Mouse (Mus musculus): ENCODE data around the gene Large1. TPM values are rescaled to one million over a fixed set of nuclear protein-coding genes. Genes with fewer than 3 reads are reported as not detected.

Gene Large1
- polyA plus RNA-seq, 1 experiment, result 2.1 TPM

DNA sequence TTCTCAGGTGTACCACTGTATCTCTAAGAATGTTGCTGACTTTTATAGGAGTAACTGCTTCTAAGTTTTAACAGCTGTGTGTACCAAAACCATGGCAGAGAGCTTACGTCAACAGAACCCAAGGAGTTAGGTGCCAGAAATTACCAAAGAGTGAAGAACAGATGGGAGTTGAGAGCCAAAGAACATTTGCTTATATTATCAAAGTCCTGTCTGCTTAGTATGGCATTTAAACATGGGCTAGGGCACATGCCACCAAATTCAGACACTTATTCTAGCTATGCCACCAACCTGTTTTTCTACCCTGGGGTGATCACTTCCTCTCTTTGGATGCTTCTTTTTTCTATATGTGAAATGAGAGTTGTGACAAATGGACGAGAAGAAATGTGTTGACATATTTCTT is 479.9 kb downstream of the Large1 start:
- DNase-seq (ENCODE audit: low read depth in 1 of 2, low spot score in 2 of 2), result no peak
- no peak overlapping the region for H3K4me3 ChIP-seq (ENCODE audit: extremely low read depth, insufficient read depth, insufficient read length)
- 87% methylated on average over 2 of the region's 2 CpGs for WGBS
- H3K36me3 ChIP-seq (ENCODE audit: control insufficient read depth, insufficient read depth, low read length), result no peaks in the 10 kb centered on the region
- H3K27ac ChIP-seq (ENCODE audit: insufficient read depth, low read length), result no peak overlapping the region
- no peaks in the 10 kb centered on the region for H3K4me1 ChIP-seq (ENCODE audit: control insufficient read depth, insufficient read depth, insufficient read length)
- H3K27me3 ChIP-seq (ENCODE audit: control insufficient read depth, insufficient read depth, low read length), result no peaks in the 10 kb centered on the region
- no peak for TF ChIP-seq POLR2A (IDR thresholded peaks at IDR 0.05; ENCODE audit: low read depth, low read length)
- no peak for TF ChIP-seq CTCF (IDR thresholded peaks at IDR 0.05; ENCODE audit: extremely low read depth, insufficient read depth, insufficient read length, insufficient replicate concordance)

DNA sequence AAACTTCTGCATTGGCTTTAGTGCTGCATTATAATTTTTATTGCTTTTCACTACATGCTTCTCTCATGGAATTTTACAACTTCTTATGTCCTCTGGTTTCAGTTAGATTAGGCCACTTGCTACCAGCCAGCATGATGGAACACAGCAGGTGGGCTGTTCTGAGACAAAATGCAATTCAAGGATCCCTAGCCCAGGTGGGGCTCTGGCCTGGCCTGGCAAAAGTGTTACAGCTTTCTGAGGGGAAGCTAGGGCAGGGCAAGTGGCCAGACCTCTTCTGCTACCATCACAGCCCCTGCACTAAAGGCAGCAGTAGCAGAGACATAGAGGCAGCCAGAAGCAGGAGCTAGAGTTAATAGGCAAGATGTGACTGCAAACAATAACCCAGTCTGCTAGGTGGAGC is 506.5 kb downstream of the Large1 start:
- Histone ChIP-seq H3K36me3 (ENCODE audit: control insufficient read depth, insufficient read depth, low read length) (no peaks in the 10 kb centered on the region), H3K4me1 (ENCODE audit: control insufficient read depth, insufficient read depth, insufficient read length) (no peaks in the 10 kb centered on the region), H3K27ac (ENCODE audit: insufficient read depth, low read length) (no peak overlapping the region), H3K4me3 (ENCODE audit: extremely low read depth, insufficient read depth, insufficient read length) (no peak overlapping the region), H3K27me3 (ENCODE audit: control insufficient read depth, insufficient read depth, low read length) (no peaks in the 10 kb centered on the region)
- DNase-seq (ENCODE audit: low read depth in 1 of 2, low spot score in 2 of 2), result no peak
- TF ChIP-seq CTCF (IDR thresholded peaks at IDR 0.05; ENCODE audit: extremely low read depth, insufficient read depth, insufficient read length, insufficient replicate concordance) (no peak), POLR2A (IDR thresholded peaks at IDR 0.05; ENCODE audit: low read depth, low read length) (no peak)

DNA sequence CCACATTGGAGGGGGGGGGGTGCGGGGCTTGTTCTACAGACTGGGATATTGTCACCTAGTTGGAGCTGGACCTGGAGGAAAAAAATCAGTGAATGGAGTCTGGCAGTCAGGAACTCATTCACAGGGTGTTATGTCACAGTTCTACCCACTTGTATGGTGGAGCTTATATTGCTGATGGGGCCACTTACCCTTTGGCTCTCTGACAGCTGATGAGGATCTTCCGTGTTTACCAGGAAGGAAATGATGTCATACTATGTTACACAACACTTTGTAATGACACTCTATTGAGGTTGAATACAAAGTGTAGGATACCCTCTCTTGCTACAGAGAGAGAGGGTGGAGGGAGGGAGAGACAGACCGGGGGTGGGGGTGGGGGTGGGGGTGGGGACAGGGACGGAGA is 517.5 kb downstream of the Large1 start:
- TF ChIP-seq CTCF (IDR thresholded peaks at IDR 0.05; ENCODE audit: extremely low read depth, insufficient read depth, insufficient read length, insufficient replicate concordance) (no peak), POLR2A (IDR thresholded peaks at IDR 0.05; ENCODE audit: low read depth, low read length) (no peak)
- no peaks in the 10 kb centered on the region for H3K27me3 ChIP-seq (ENCODE audit: control insufficient read depth, insufficient read depth, low read length)
- H3K27ac ChIP-seq (ENCODE audit: insufficient read depth, low read length), result no peak overlapping the region
- no peaks in the 10 kb centered on the region for H3K36me3 ChIP-seq (ENCODE audit: control insufficient read depth, insufficient read depth, low read length)
- 67% methylated on average over 4 of the region's 4 CpGs for WGBS
- no peak overlapping the region for H3K4me3 ChIP-seq (ENCODE audit: extremely low read depth, insufficient read depth, insufficient read length)
- no peaks in the 10 kb centered on the region for H3K4me1 ChIP-seq (ENCODE audit: control insufficient read depth, insufficient read depth, insufficient read length)
- no peak for DNase-seq (ENCODE audit: low read depth in 1 of 2, low spot score in 2 of 2)

DNA sequence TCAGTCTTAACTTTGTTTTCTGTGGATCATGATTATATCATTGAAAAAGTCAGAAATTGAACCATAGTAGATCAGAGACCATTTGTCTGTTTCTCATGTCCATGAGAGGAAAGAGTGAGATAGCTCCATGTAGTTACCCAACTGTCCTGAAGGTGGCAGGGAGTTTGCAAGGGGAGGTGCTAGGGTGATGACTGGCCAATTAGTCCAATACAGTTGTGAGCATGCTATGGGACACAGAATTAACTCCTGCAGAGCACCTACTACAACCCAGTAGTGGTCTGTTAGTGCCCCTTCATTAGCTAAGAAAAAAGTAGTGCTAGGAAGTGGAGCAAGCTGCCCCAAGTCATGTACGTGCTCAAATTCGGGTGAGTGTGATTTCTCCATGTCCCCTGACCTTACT is 520.2 kb downstream of the Large1 start:
- no peaks in the 10 kb centered on the region for H3K4me1 ChIP-seq (ENCODE audit: control insufficient read depth, insufficient read depth, insufficient read length)
- TF ChIP-seq CTCF (IDR thresholded peaks at IDR 0.05; ENCODE audit: extremely low read depth, insufficient read depth, insufficient read length, insufficient replicate concordance), result no peak
- TF ChIP-seq POLR2A (IDR thresholded peaks at IDR 0.05; ENCODE audit: low read depth, low read length), result no peak
- no peaks in the 10 kb centered on the region for H3K27me3 ChIP-seq (ENCODE audit: control insufficient read depth, insufficient read depth, low read length)
- DNase-seq (ENCODE audit: low read depth in 1 of 2, low spot score in 2 of 2), result no peak
- H3K27ac ChIP-seq (ENCODE audit: insufficient read depth, low read length), result no peak overlapping the region
- WGBS, result 90% methylated on average over 2 of the region's 2 CpGs
- H3K36me3 ChIP-seq (ENCODE audit: control insufficient read depth, insufficient read depth, low read length), result no peaks in the 10 kb centered on the region
- H3K4me3 ChIP-seq (ENCODE audit: extremely low read depth, insufficient read depth, insufficient read length), result no peak overlapping the region

DNA sequence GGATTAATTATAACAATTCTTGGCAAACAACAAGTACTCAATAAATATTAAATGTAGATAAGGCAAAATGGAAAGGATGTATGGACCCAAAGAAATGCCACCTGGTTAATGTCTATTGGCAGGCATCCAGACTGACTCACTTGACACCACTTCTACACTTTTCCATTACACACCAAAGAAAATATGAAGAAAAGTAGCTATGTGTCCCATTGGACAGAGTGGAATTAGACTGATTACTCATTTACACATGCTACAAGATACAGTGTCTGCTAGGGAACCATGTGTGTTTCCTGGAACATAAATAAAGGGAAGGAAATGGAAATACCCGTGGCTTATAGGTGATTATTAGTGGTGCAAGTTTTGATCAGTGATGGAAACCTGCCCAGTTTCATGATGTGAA is 521.0 kb downstream of the Large1 start:
- Histone ChIP-seq H3K4me1 (ENCODE audit: control insufficient read depth, insufficient read depth, insufficient read length) (no peaks in the 10 kb centered on the region), H3K27ac (ENCODE audit: insufficient read depth, low read length) (no peak overlapping the region), H3K36me3 (ENCODE audit: control insufficient read depth, insufficient read depth, low read length) (no peaks in the 10 kb centered on the region), H3K4me3 (ENCODE audit: extremely low read depth, insufficient read depth, insufficient read length) (no peak overlapping the region), H3K27me3 (ENCODE audit: control insufficient read depth, insufficient read depth, low read length) (no peaks in the 10 kb centered on the region)
- WGBS, result 28% methylated on average over 1 of the region's 1 CpGs
- no peak for TF ChIP-seq CTCF (IDR thresholded peaks at IDR 0.05; ENCODE audit: extremely low read depth, insufficient read depth, insufficient read length, insufficient replicate concordance)
- no peak for TF ChIP-seq POLR2A (IDR thresholded peaks at IDR 0.05; ENCODE audit: low read depth, low read length)
- no peak for DNase-seq (ENCODE audit: low read depth in 1 of 2, low spot score in 2 of 2)

DNA sequence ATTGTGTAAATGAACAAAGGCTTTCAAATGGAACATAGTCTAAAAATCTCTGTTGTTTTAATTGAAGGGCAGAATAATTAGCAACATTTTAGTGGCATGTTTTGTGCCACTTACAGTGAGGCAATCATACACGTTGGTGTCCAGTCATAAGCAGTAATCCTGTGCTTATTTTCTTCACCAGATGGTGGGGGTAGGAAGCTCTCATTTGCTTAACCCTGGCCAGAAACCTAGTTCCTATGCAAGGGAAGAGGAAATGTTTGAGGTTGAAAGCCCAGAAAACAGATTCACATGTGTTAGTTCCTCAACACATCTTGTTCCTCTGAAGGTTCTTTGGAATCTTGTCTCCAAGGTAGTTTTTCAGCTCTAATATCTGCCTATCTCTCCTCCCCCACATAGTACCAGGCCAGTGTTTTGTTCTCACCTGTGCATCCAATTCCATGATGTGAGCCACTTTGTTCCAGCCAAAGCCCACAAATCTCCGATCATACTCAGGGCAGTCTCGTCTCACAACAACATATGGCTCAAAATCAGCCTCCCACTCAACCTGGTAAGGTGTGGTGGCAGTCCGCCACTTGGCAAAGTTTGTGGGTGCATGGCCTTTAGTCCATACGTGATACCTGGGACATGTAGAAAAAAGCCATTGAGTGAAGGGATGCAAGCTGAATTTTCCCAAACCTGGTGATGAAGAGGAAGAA is 535.5 kb downstream of the Large1 start:
- TF ChIP-seq POLR2A (IDR thresholded peaks at IDR 0.05; ENCODE audit: low read depth, low read length), result no peak
- TF ChIP-seq CTCF (IDR thresholded peaks at IDR 0.05; ENCODE audit: extremely low read depth, insufficient read depth, insufficient read length, insufficient replicate concordance), result no peak

DNA sequence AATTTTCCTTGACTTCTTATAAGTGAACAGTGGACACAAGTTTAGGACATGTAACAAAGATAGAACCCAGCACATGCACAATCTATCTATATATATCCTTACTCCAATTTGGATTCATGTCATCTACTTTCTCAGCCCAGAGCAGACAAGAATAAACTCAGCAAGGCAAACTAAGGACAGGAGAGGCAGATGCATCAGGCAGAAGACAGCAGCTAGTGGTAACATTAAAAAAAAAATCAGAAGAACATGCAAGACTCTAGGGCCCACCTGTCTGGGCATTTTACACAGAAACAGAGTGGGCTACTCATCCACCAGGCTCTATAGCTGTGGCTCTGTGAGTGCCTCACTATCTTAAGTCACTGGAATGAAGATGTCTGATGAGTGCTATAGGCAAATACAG is 536.7 kb downstream of the Large1 start:
- no peak overlapping the region for H3K4me3 ChIP-seq (ENCODE audit: extremely low read depth, insufficient read depth, insufficient read length)
- H3K27ac ChIP-seq (ENCODE audit: insufficient read depth, low read length), result no peak overlapping the region
- no peaks in the 10 kb centered on the region for H3K36me3 ChIP-seq (ENCODE audit: control insufficient read depth, insufficient read depth, low read length)
- no peaks in the 10 kb centered on the region for H3K4me1 ChIP-seq (ENCODE audit: control insufficient read depth, insufficient read depth, insufficient read length)
- TF ChIP-seq POLR2A (IDR thresholded peaks at IDR 0.05; ENCODE audit: low read depth, low read length) (no peak), CTCF (IDR thresholded peaks at IDR 0.05; ENCODE audit: extremely low read depth, insufficient read depth, insufficient read length, insufficient replicate concordance) (no peak)
- H3K27me3 ChIP-seq (ENCODE audit: control insufficient read depth, insufficient read depth, low read length), result no peaks in the 10 kb centered on the region
- DNase-seq (ENCODE audit: low read depth in 1 of 2, low spot score in 2 of 2), result no peak

More for the DNA sequence above, 535.5 kb downstream of the Large1 start:
- no peaks in the 10 kb centered on the region for H3K36me3 ChIP-seq (ENCODE audit: control insufficient read depth, insufficient read depth, low read length)
- no peaks in the 10 kb centered on the region for H3K27me3 ChIP-seq (ENCODE audit: control insufficient read depth, insufficient read depth, low read length)
- DNase-seq (ENCODE audit: low read depth in 1 of 2, low spot score in 2 of 2), result no peak
- no peak overlapping the region for H3K27ac ChIP-seq (ENCODE audit: insufficient read depth, low read length)
- no peak overlapping the region for H3K4me3 ChIP-seq (ENCODE audit: extremely low read depth, insufficient read depth, insufficient read length)
- no peaks in the 10 kb centered on the region for H3K4me1 ChIP-seq (ENCODE audit: control insufficient read depth, insufficient read depth, insufficient read length)
- 76% methylated on average over 5 of the region's 5 CpGs for WGBS
